Mouse (Mus musculus): ENCODE measurements around the gene Slc6a6. TPM values are rescaled to one million over a fixed set of nuclear protein-coding genes. Genes with fewer than 3 reads are reported as not detected.

The Slc6a6 gene
- polyA plus RNA-seq, 1 experiment from 2014 or later = 108 TPM

GRCm38 (mm10) chr6:91754098-91754497 is 70.2 kb downstream of the Slc6a6 start:
- H3K4me2 ChIP-seq (ENCODE audit: low read length) = no peak overlapping the region
- H3K9ac ChIP-seq (ENCODE audit: low read depth, low read length) = no peak overlapping the region; the same call in 1 of the 2 replicates
- no peak overlapping the region for H3K4me3 ChIP-seq (ENCODE audit: low read length)
- no peak for ATAC-seq
- peaks cover 20% of the 10 kb centered on the region for H3K36me3 ChIP-seq (ENCODE audit: control insufficient read depth, insufficient read depth, low read length)
- H3K9me3 ChIP-seq (ENCODE audit: control insufficient read depth, low read length) = no peaks in the 10 kb centered on the region
- H3K27me3 ChIP-seq (replicated peaks; ENCODE audit: control insufficient read depth, insufficient read depth, low read length) = no peaks in the 10 kb centered on the region
- no peaks in the 10 kb centered on the region; the same call in 1 of the 2 replicates for H3K4me1 ChIP-seq (ENCODE audit: control insufficient read depth, insufficient read depth, low read depth, low read length)
- no peak overlapping the region; the same call in 1 of the 2 replicates for H3K27ac ChIP-seq (ENCODE audit: low read depth, low read length)
- 42% methylated on average over 6 of the region's 6 CpGs for WGBS

- no peak for ATAC-seq
- no peak overlapping the region for H3K27ac ChIP-seq (ENCODE audit: low read depth, low read length)
- no peak overlapping the region for H3K4me3 ChIP-seq (ENCODE audit: low read length)
- H3K4me2 ChIP-seq (ENCODE audit: low read length) = no peak overlapping the region
- 75% methylated on average over 12 of the region's 12 CpGs for WGBS
- no peaks in the 10 kb centered on the region; the same call in 1 of the 2 replicates for H3K4me1 ChIP-seq (ENCODE audit: control insufficient read depth, insufficient read depth, low read depth, low read length)
- H3K9me3 ChIP-seq (ENCODE audit: control insufficient read depth, low read length) = no peaks in the 10 kb centered on the region
- peaks cover 20% of the 10 kb centered on the region for H3K36me3 ChIP-seq (ENCODE audit: control insufficient read depth, insufficient read depth, low read length)
- H3K27me3 ChIP-seq (replicated peaks; ENCODE audit: control insufficient read depth, insufficient read depth, low read length) = no peaks in the 10 kb centered on the region
- H3K9ac ChIP-seq (ENCODE audit: low read depth, low read length) = no peak overlapping the region
Measured at GRCm38 (mm10) chr6:91754845-91755244, 71.0 kb downstream of the Slc6a6 start.

- Histone ChIP-seq H3K4me2 (ENCODE audit: low read length) (no peak overlapping the region), H3K4me3 (ENCODE audit: low read length) (no peak overlapping the region), H3K27ac (ENCODE audit: low read depth, low read length) (no peak overlapping the region), H3K27me3 (replicated peaks; ENCODE audit: control insufficient read depth, insufficient read depth, low read length) (no peaks in the 10 kb centered on the region), H3K9ac (ENCODE audit: low read depth, low read length) (no peak overlapping the region), H3K36me3 (ENCODE audit: control insufficient read depth, insufficient read depth, low read length) (peaks cover 8% of the 10 kb centered on the region), H3K9me3 (ENCODE audit: control insufficient read depth, low read length) (no peaks in the 10 kb centered on the region), H3K4me1 (ENCODE audit: control insufficient read depth, insufficient read depth, low read depth, low read length) (no peaks in the 10 kb centered on the region)
- no peak for ATAC-seq
- 79% methylated on average over 9 of the region's 9 CpGs for WGBS
Measured at GRCm38 (mm10) chr6:91762051-91762742, 78.3 kb downstream of the Slc6a6 start.

- WGBS = 88% methylated on average over 8 of the region's 8 CpGs
- Histone ChIP-seq H3K4me2 (ENCODE audit: low read length) (no peak overlapping the region), H3K27ac (ENCODE audit: low read depth, low read length) (no peak overlapping the region), H3K27me3 (replicated peaks; ENCODE audit: control insufficient read depth, insufficient read depth, low read length) (no peaks in the 10 kb centered on the region), H3K36me3 (ENCODE audit: control insufficient read depth, insufficient read depth, low read length) (peaks cover 8% of the 10 kb centered on the region), H3K9me3 (ENCODE audit: control insufficient read depth, low read length) (0 out of 2 replicates have a peak, but pooled peaks cover 4% of the 10 kb centered on the region), H3K4me3 (ENCODE audit: low read length) (no peak overlapping the region), H3K4me1 (ENCODE audit: control insufficient read depth, insufficient read depth, low read depth, low read length) (no peaks in the 10 kb centered on the region), H3K9ac (ENCODE audit: low read depth, low read length) (no peak overlapping the region)
- ATAC-seq = no peak
Measured at GRCm38 (mm10) chr6:91767550-91767949, 83.7 kb downstream of the Slc6a6 start.

GRCm38 (mm10) chr6:91773951-91774350 is 90.1 kb downstream of the Slc6a6 start:
- no peak for ATAC-seq
- WGBS = 86% methylated on average over 5 of the region's 5 CpGs

GRCm38 (mm10) chr6:91776543-91776942 is 92.7 kb downstream of the Slc6a6 start:
- H3K27me3 ChIP-seq (replicated peaks; ENCODE audit: control insufficient read depth, insufficient read depth, low read length) = no peaks in the 10 kb centered on the region
- H3K4me3 ChIP-seq (ENCODE audit: low read length) = no peak overlapping the region
- H3K27ac ChIP-seq (ENCODE audit: low read depth, low read length) = no peak overlapping the region
- H3K9ac ChIP-seq (ENCODE audit: low read depth, low read length) = no peak overlapping the region
- ATAC-seq = peak; percentile 78
- 15% methylated on average over 9 of the region's 9 CpGs for WGBS
- no peaks in the 10 kb centered on the region for H3K4me1 ChIP-seq (ENCODE audit: control insufficient read depth, insufficient read depth, low read depth, low read length)
- H3K9me3 ChIP-seq (ENCODE audit: control insufficient read depth, low read length) = no peaks in the 10 kb centered on the region
- peaks cover 7% of the 10 kb centered on the region for H3K36me3 ChIP-seq (ENCODE audit: control insufficient read depth, insufficient read depth, low read length)
- H3K4me2 ChIP-seq (ENCODE audit: low read length) = no peak overlapping the region

More at GRCm38 (mm10) chr6:91773951-91774350, 90.1 kb downstream of the Slc6a6 start:
- H3K4me2 ChIP-seq (ENCODE audit: low read length) = no peak overlapping the region
- no peaks in the 10 kb centered on the region for H3K27me3 ChIP-seq (replicated peaks; ENCODE audit: control insufficient read depth, insufficient read depth, low read length)
- no peak overlapping the region for H3K9ac ChIP-seq (ENCODE audit: low read depth, low read length)
- no peak overlapping the region for H3K4me3 ChIP-seq (ENCODE audit: low read length)
- 0 out of 2 replicates have a peak, but pooled peaks cover 4% of the 10 kb centered on the region for H3K9me3 ChIP-seq (ENCODE audit: control insufficient read depth, low read length)
- no peak overlapping the region for H3K27ac ChIP-seq (ENCODE audit: low read depth, low read length)
- no peaks in the 10 kb centered on the region for H3K4me1 ChIP-seq (ENCODE audit: control insufficient read depth, insufficient read depth, low read depth, low read length)
- H3K36me3 ChIP-seq (ENCODE audit: control insufficient read depth, insufficient read depth, low read length) = peaks cover 8% of the 10 kb centered on the region

GRCm38 (mm10) chr6:91779206-91779605 is 95.4 kb downstream of the Slc6a6 start:
- ATAC-seq = no peak
- 70% methylated on average over 8 of the region's 9 CpGs for WGBS

GRCm38 (mm10) chr6:91785018-91785417 is 101.2 kb downstream of the Slc6a6 start:
- WGBS = 87% methylated on average over 3 of the region's 3 CpGs
- H3K9ac ChIP-seq (ENCODE audit: low read depth, low read length) = no peak overlapping the region
- no peak for ATAC-seq

More at GRCm38 (mm10) chr6:91779206-91779605, 95.4 kb downstream of the Slc6a6 start:
- no peak overlapping the region for H3K4me3 ChIP-seq (ENCODE audit: low read length)
- H3K36me3 ChIP-seq (ENCODE audit: control insufficient read depth, insufficient read depth, low read length) = no peaks in the 10 kb centered on the region; the same call in 1 of the 2 replicates
- no peaks in the 10 kb centered on the region for H3K4me1 ChIP-seq (ENCODE audit: control insufficient read depth, insufficient read depth, low read depth, low read length)
- no peak overlapping the region for H3K9ac ChIP-seq (ENCODE audit: low read depth, low read length)
- H3K9me3 ChIP-seq (ENCODE audit: control insufficient read depth, low read length) = no peaks in the 10 kb centered on the region
- H3K27me3 ChIP-seq (replicated peaks; ENCODE audit: control insufficient read depth, insufficient read depth, low read length) = no peaks in the 10 kb centered on the region
- H3K4me2 ChIP-seq (ENCODE audit: low read length) = no peak overlapping the region
- H3K27ac ChIP-seq (ENCODE audit: low read depth, low read length) = no peak overlapping the region

GRCm38 (mm10) chr6:91788311-91788798 is 104.5 kb downstream of the Slc6a6 start:
- Histone ChIP-seq H3K27ac (ENCODE audit: low read depth, low read length) (no peak overlapping the region), H3K9ac (ENCODE audit: low read depth, low read length) (no peak overlapping the region), H3K4me1 (ENCODE audit: control insufficient read depth, insufficient read depth, low read depth, low read length) (no peaks in the 10 kb centered on the region; the same call in 1 of the 2 replicates), H3K4me2 (ENCODE audit: low read length) (no peak overlapping the region), H3K4me3 (ENCODE audit: low read length) (no peak overlapping the region), H3K27me3 (replicated peaks; ENCODE audit: control insufficient read depth, insufficient read depth, low read length) (no peaks in the 10 kb centered on the region), H3K36me3 (ENCODE audit: control insufficient read depth, insufficient read depth, low read length) (peaks cover 6% of the 10 kb centered on the region; the same call in 1 of the 2 replicates), H3K9me3 (ENCODE audit: control insufficient read depth, low read length) (no peaks in the 10 kb centered on the region)
- 87% methylated on average over 9 of the region's 9 CpGs for whole genome bisulfite sequencing
- ATAC-seq = no peak

More at GRCm38 (mm10) chr6:91785018-91785417, 101.2 kb downstream of the Slc6a6 start:
- Histone ChIP-seq H3K4me3 (ENCODE audit: low read length) (no peak overlapping the region), H3K4me2 (ENCODE audit: low read length) (no peak overlapping the region), H3K27ac (ENCODE audit: low read depth, low read length) (no peak overlapping the region), H3K36me3 (ENCODE audit: control insufficient read depth, insufficient read depth, low read length) (peaks cover 6% of the 10 kb centered on the region), H3K9me3 (ENCODE audit: control insufficient read depth, low read length) (no peaks in the 10 kb centered on the region), H3K27me3 (replicated peaks; ENCODE audit: control insufficient read depth, insufficient read depth, low read length) (no peaks in the 10 kb centered on the region), H3K4me1 (ENCODE audit: control insufficient read depth, insufficient read depth, low read depth, low read length) (no peaks in the 10 kb centered on the region)
